Mouse (Mus musculus): Measurements from ENCODE around the gene Olfr738. TPM values are rescaled to one million over a fixed set of nuclear protein-coding genes. Genes with fewer than 3 reads are reported as not detected.

Olfr738 gene
- not detected for polyA plus RNA-seq (2012; fragmentation: generic; extraction: Trizol)

DNA sequence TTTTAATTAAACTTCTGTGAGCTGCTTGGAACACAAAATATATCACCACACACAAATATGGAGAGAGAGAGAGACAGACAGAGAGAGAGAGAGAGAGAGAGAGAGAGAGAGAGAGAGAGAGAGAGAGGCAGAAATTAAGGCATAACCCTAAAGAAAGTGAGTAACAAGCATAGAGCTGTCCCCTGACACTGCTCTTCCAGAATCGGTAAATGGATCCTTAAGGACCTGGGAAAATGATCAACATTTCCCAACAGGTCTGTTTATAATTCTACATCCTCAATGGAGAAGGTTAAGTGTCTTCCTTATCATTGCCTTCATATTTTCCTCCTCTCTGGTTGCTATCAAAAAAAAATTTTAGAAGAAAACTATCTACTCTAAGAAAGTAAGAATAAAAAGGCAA, at the start of gene Olfr738:
Olfr738 (plus strand) TSS at position 301 of the 400 bp plus-strand sequence.

DNA sequence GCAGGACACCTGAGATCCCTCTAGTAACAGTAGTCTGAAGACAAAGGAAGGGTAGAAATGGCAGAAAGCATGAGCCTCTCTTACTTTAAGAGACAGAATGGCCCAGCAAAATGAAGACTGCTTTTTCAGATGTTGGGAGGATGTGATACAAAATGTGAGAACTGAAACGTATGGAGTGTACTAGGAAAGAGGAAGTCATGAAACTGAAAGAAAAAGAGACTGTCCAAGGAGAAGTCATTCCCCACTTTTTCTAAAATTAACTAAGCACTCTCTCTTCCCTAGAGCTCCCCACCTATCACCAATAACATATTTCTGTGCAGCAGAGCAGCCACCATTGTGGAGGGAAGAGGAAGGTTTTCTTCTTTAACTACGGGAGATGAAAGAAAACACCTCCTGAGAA, 49.8 kb upstream of the Olfr738 start, which contains the start of gene Tlr11:
Tlr11 (plus strand) TSS at position 322 of the 400 bp plus-strand sequence.

DNA sequence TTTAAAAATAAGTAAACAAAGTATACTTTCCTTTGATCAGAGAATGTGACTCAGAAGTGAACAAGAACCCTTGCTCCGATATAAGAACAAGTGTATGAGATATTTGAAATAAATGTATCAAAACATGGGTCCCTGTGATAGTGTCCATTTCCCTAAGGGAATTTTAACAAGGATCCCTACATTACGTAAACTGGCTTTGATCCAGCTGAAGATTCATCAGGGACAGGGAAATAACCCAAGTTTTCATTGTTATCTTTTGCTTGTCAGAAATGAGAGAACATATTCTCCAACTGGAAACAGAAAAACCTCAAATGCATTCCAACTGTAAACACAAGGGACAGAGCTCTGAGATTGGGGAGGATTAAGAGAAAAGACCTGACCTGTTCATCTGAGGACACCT, 26.5 kb upstream of the Olfr738 start, which contains the start of gene Olfr736:
Olfr736 (plus strand) TSS at position 301 of the 400 bp plus-strand sequence.

DNA sequence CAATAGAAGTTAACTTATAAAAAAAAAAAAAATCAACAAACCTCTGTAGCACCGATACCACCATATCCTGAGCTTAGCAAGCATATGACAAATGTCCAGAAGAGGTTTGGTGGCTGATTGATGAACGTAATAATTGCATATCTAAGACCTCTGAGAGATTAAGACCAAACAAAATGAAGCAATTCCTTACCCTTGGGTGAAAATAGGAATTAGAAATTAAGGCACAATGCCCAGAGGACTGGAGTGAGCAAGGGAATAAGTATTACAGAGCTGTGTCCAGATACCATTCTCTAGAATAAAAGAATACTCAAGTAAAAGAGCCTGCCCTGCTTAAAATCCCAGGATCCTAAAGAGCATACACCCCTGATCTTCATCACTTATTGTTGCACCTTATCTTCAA, 11.0 kb downstream of the Olfr738 start, which contains the start of gene Olfr739:
Olfr739 (plus strand) TSS at position 301 of the 400 bp plus-strand sequence.

DNA sequence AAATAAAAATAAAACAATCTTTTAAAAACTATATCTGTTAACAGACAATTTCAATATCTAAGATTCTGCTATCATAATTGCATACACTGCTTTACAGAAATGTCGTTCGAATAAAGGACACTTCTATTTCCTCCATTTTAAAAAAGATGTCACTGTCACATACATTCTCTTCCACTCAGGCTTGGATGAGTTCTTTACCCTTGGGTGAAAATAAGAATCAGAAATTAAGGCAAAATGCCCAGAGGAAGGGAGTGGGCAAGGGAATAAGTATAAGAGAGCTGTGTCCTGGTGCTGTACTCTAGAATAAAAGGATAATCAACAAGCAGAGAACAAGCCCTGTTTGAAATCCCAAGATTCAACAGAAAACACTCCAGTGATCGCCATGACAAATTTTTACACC, 37.9 kb downstream of the Olfr738 start, which contains the start of gene Olfr740:
Olfr740 (plus strand) TSS at position 301 of the 400 bp plus-strand sequence.

Other genes starting within 250 kb of the Olfr738 start
- gene Olfr730, start 219.4 kb upstream of the Olfr738 start, polyA plus RNA-seq (2012; fragmentation: generic; extraction: Trizol) = not detected
- not detected for gene Olfr731, start 165.7 kb upstream of the Olfr738 start, polyA plus RNA-seq (2012; fragmentation: generic; extraction: Trizol)
- gene Olfr732, start 123.4 kb upstream of the Olfr738 start, polyA plus RNA-seq (2012; fragmentation: generic; extraction: Trizol) = not detected
- not detected for gene Olfr733, start 106.0 kb upstream of the Olfr738 start, polyA plus RNA-seq (2012; fragmentation: generic; extraction: Trizol)
- not detected for gene Olfr734, start 80.8 kb upstream of the Olfr738 start, polyA plus RNA-seq (2012; fragmentation: generic; extraction: Trizol)
- not detected for gene Olfr735, start 58.7 kb upstream of the Olfr738 start, polyA plus RNA-seq (2012; fragmentation: generic; extraction: Trizol)
- not detected for gene Tlr11, start 49.7 kb upstream of the Olfr738 start, polyA plus RNA-seq (2012; fragmentation: generic; extraction: Trizol)
- not detected for gene Olfr736, start 26.4 kb upstream of the Olfr738 start, polyA plus RNA-seq (2012; fragmentation: generic; extraction: Trizol)
- not detected for gene Olfr739, start 11.1 kb downstream of the Olfr738 start, polyA plus RNA-seq (2012; fragmentation: generic; extraction: Trizol)
- not detected for gene Olfr740, start 38.0 kb downstream of the Olfr738 start, polyA plus RNA-seq (2012; fragmentation: generic; extraction: Trizol)
- not detected for gene Olfr741, start 65.2 kb downstream of the Olfr738 start, polyA plus RNA-seq (2012; fragmentation: generic; extraction: Trizol)
- not detected for gene Olfr742, start 96.0 kb downstream of the Olfr738 start, polyA plus RNA-seq (2012; fragmentation: generic; extraction: Trizol)
- gene Olfr743, start 114.3 kb downstream of the Olfr738 start, polyA plus RNA-seq (2012; fragmentation: generic; extraction: Trizol) = not detected
- not detected for gene Olfr744, start 207.3 kb downstream of the Olfr738 start, polyA plus RNA-seq (2012; fragmentation: generic; extraction: Trizol)
- gene Olfr745, start 231.8 kb downstream of the Olfr738 start, polyA plus RNA-seq (2012; fragmentation: generic; extraction: Trizol) = not detected
- not detected for gene Olfr746, start 239.5 kb downstream of the Olfr738 start, polyA plus RNA-seq (2012; fragmentation: generic; extraction: Trizol)